8 mouse cellular contexts compared by ENCODE assay signal in the genomic region with DNA sequence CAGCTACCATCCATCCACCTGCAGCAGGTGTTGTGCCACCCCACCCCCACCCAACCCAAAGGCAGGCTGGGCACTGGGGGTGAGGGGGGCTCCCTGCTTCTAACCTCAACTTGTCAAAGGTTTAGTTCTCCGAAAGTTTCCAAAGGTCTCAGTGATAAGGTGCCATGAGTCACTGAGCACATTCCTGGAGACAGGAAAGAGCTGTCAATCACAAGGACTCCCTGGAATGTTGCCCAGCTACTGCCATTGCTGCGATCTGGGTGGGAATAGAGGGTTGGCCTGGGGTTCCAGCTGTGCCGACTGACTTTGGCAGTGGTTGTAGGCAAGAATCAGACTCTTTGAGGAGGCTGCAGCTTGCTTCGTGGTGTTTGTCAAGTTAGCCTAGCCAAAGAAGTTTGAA. TPM values are rescaled to one million over a fixed set of nuclear protein-coding genes. Genes with fewer than 3 reads are reported as not detected.
DNase-seq lines count a peak whose midpoint lies in the region; ATAC-seq lines count a peak whose summit lies in the region.

No protein-coding gene starts in this region.

- H3K4me2 ChIP-seq in forebrain, embryonic 15.5 days (replicated peaks), result peak overlapping the region; percentile 85
- H3K4me2 ChIP-seq in lung, embryonic 15.5 days, result peak overlapping the region; percentile 96

- H3K36me3 ChIP-seq in forebrain, embryonic 15.5 days, result peaks cover 2% of the 10 kb centered on the region; the same call in 1 of the 2 replicates
- H3K36me3 ChIP-seq in lung, embryonic 15.5 days, result no peaks in the 10 kb centered on the region

- ATAC-seq in forebrain, embryonic 15.5 days (replicated peaks), result no peak
- ATAC-seq in lung, embryonic 15.5 days (ENCODE audit: borderline replicate concordance, extremely low read depth, low FRiP score, low TSS enrichment), result no peak
- no peak for ATAC-seq in erythroblast, adult 5-6 weeks (replicated peaks; ENCODE audit: low FRiP score, poor library complexity, severe bottlenecking)

- H3K9ac ChIP-seq in forebrain, embryonic 15.5 days (replicated peaks), result no peak overlapping the region
- no peak overlapping the region for H3K9ac ChIP-seq in lung, embryonic 15.5 days

- H3K27ac ChIP-seq in forebrain, embryonic 15.5 days (replicated peaks), result no peak overlapping the region
- H3K27ac ChIP-seq in lung, embryonic 15.5 days, result 0 out of 2 replicates have a peak overlapping the region, but pooled peaks have one; percentile 15

- no peaks in the 10 kb centered on the region for H3K9me3 ChIP-seq in forebrain, embryonic 15.5 days
- H3K9me3 ChIP-seq in lung, embryonic 15.5 days, result no peaks in the 10 kb centered on the region

- H3K4me1 ChIP-seq in forebrain, embryonic 15.5 days, result peaks cover 55% of the 10 kb centered on the region
- H3K4me1 ChIP-seq in lung, embryonic 15.5 days, result peaks cover 57% of the 10 kb centered on the region

- H3K27me3 ChIP-seq in forebrain, embryonic 15.5 days, result no peaks in the 10 kb centered on the region
- no peaks in the 10 kb centered on the region for H3K27me3 ChIP-seq in lung, embryonic 15.5 days

- peak; percentile 45 for DNase-seq in retina, postnatal 1 day
- no peak for DNase-seq in retina, embryonic 14.5 days (ENCODE audit: low spot score)
- DNase-seq in kidney, adult 11 months, result peak; percentile 68
- no peak for DNase-seq in frontal cortex, postnatal 14 days (ENCODE audit: low spot score in 2 of 2)
- DNase-seq in right cerebral cortex, adult 2 months (ENCODE audit: low spot score in 2 of 2), result no peak

- H3K4me3 ChIP-seq in forebrain, embryonic 15.5 days, result peak overlapping the region; percentile 98
- H3K4me3 ChIP-seq in lung, embryonic 15.5 days, result no peak overlapping the region

- 26% methylated on average over 4 of the region's 4 CpGs for WGBS in forebrain, embryonic 15.5 days
- WGBS in lung, embryonic 15.5 days, result 11% methylated on average over 4 of the region's 4 CpGs

RNA-seq across cellular contexts. Expression of gene Slc6a6, which starts 2.7 kb away (rescaled TPM):
- polyA plus RNA-seq in forebrain, embryonic 15.5 days (2015; fragmentation: Nextera tagmentation; extraction: Ambion mirVana), result 94.2 and 98.8 TPM in 2 replicates
- polyA plus RNA-seq in lung, embryonic 15.5 days (2015; fragmentation: Nextera tagmentation; extraction: Ambion mirVana), result 47.1 and 48.4 TPM in 2 replicates
- total RNA-seq in erythroblast, adult 5-6 weeks (2015; ENCODE audit: low replicate concordance), result 12.1 and 15.0 TPM in 2 replicates
- 7.1 and 11.6 TPM in 2 replicates for total RNA-seq in erythroblast, adult 5-6 weeks (2017; ENCODE audit: low replicate concordance)

Comparison
In these comparisons a context has a peak if more than half of its experiments do, and no peak if none do; other contexts are left out.
1. DNase-seq: peak in retina, postnatal 1 day (single experiment) and kidney, adult 11 months (single experiment); none in retina, embryonic 14.5 days (single experiment), frontal cortex, postnatal 14 days (0 of 2) and right cerebral cortex, adult 2 months (0 of 2).